Mouse (Mus musculus) CH12.LX (cell line): ENCODE data around the gene Gm10945. TPM values are rescaled to one million over a fixed set of nuclear protein-coding genes. Genes with fewer than 3 reads are reported as not detected.

Experiments used
- DNase-seq: peaks from one replicate; pipeline ENCODE4 v3.0.0-alpha.2; 2013; ENCODE audit errors: extremely low read depth
- H3K27ac ChIP-seq: 2 replicates; pipeline ENCODE4 v1.5.1; 2012; ENCODE audit warnings: low read depth, mild to moderate bottlenecking, control low read depth, moderate library complexity; ENCODE audit not compliant: insufficient read depth
- H3K27me3 ChIP-seq: replicated peaks from 2 replicates; pipeline ENCODE3; 2012; ENCODE audit warnings: inconsistent platforms
- H3K36me3 ChIP-seq, 2 experiments: replicated peaks in 1 of 2; 2 replicates each; pipeline versions ENCODE3 to v1.6.1; 2012; ENCODE audit warnings: inconsistent platforms in 1 of 2, low read length in 1 of 2, mild to moderate bottlenecking in 1 of 2, mixed read lengths in 1 of 2, moderate library complexity in 1 of 2; ENCODE audit not compliant: control insufficient read depth in 1 of 2, insufficient read depth in 1 of 2
- H3K4me1 ChIP-seq, 2 experiments: 2 replicates each; pipeline ENCODE4 v1.6.1; 2012; ENCODE audit warnings: inconsistent platforms in 1 of 2, moderate library complexity in 1 of 2; ENCODE audit not compliant: insufficient read depth in 2 of 2, control insufficient read depth in 1 of 2
- H3K4me2 ChIP-seq: 2 replicates; pipeline ENCODE4 v1.6.1; 2012; ENCODE audit warnings: low read depth, mild to moderate bottlenecking, control low read depth; ENCODE audit not compliant: poor library complexity, insufficient read depth, severe bottlenecking
- H3K4me3 ChIP-seq, 3 experiments: fragments of 150-350 bp in 1 of 3; sonication (generic) in 1 of 3; replicated peaks in 1 of 3; 2 replicates each; pipeline versions ENCODE3 to v1.5.1; 2011 to 2012; ENCODE audit warnings: low read depth in 2 of 3, low read length in 2 of 3, mild to moderate bottlenecking in 2 of 3, moderate library complexity in 2 of 3, control low read depth in 1 of 3, improper control_type of control experiment in 1 of 3, inconsistent platforms in 1 of 3, mixed read lengths in 1 of 3; ENCODE audit not compliant: poor library complexity in 1 of 3
- H3K79me2 ChIP-seq: replicated peaks from 2 replicates; pipeline ENCODE4 v1.6.1; 2012; ENCODE audit warnings: mild to moderate bottlenecking, moderate library complexity; ENCODE audit not compliant: control insufficient read depth, poor library complexity, insufficient read depth, severe bottlenecking; ENCODE audit errors: extremely low read depth
- H3K9ac ChIP-seq: 2 replicates; pipeline ENCODE4 v1.6.1; 2012; ENCODE audit warnings: low read depth, mild to moderate bottlenecking, control low read depth, moderate library complexity; ENCODE audit not compliant: insufficient read depth
- H3K9me3 ChIP-seq: replicated peaks from 2 replicates; pipeline ENCODE3; 2012; ENCODE audit warnings: low read length, inconsistent platforms, mixed read lengths
- BHLHE40 ChIP-seq: IDR thresholded peaks from 2 replicates; pipeline ENCODE4 v1.6.1; 2011; ENCODE audit warnings: mild to moderate bottlenecking, low read depth, low read length, improper control_type of control experiment
- CHD1 ChIP-seq: IDR thresholded peaks from 2 replicates; pipeline ENCODE4 v1.6.1; 2012; ENCODE audit warnings: low read depth, low read length, improper control_type of control experiment, inconsistent platforms
- CHD2 ChIP-seq: IDR thresholded peaks from 2 replicates; pipeline ENCODE4 v1.6.1; 2011; ENCODE audit warnings: low read length, improper control_type of control experiment
- CTCF ChIP-seq, 2 experiments: IDR thresholded peaks in 1 of 2; conservative IDR thresholded peaks in 1 of 2; 2 replicates each; pipeline ENCODE4 v1.5.1; 2011 to 2012; ENCODE audit warnings: low read depth in 2 of 2, low read length in 2 of 2, improper control_type of control experiment in 1 of 2, inconsistent platforms in 1 of 2, mild to moderate bottlenecking in 1 of 2, moderate library complexity in 1 of 2
- E2F4 ChIP-seq: IDR thresholded peaks from 2 replicates; pipeline ENCODE4 v1.6.1; 2011; ENCODE audit warnings: low read depth, low read length, improper control_type of control experiment; ENCODE audit not compliant: insufficient replicate concordance
- ELF1 ChIP-seq: IDR thresholded peaks from 2 replicates; pipeline ENCODE4 v1.6.1; 2014; ENCODE audit warnings: low read depth, mild to moderate bottlenecking, inconsistent platforms, low read length, improper control_type of control experiment
- HCFC1 ChIP-seq: IDR thresholded peaks from 2 replicates; pipeline ENCODE4 v1.6.1; 2012; ENCODE audit warnings: low read depth, mild to moderate bottlenecking, inconsistent platforms, low read length, improper control_type of control experiment
- IRF4 ChIP-seq: IDR thresholded peaks from 2 replicates; pipeline ENCODE4 v1.6.1; 2014; ENCODE audit warnings: low read depth, mild to moderate bottlenecking, inconsistent platforms, low read length, improper control_type of control experiment
- KAT2A ChIP-seq: IDR thresholded peaks from 2 replicates; pipeline ENCODE4 v1.6.1; 2012; ENCODE audit warnings: low read length, improper control_type of control experiment, inconsistent platforms; ENCODE audit not compliant: insufficient replicate concordance
- MAFK ChIP-seq: IDR thresholded peaks from 2 replicates; pipeline ENCODE4 v1.6.1; 2011; ENCODE audit warnings: low read length, improper control_type of control experiment; ENCODE audit not compliant: insufficient replicate concordance
- MAX ChIP-seq: IDR thresholded peaks from 2 replicates; pipeline ENCODE4 v1.6.1; 2011; ENCODE audit warnings: low read length, improper control_type of control experiment
- MEF2A ChIP-seq: IDR thresholded peaks from 2 replicates; pipeline ENCODE4 v1.6.1; 2014; ENCODE audit warnings: low read depth, mild to moderate bottlenecking, inconsistent platforms, low read length, improper control_type of control experiment, borderline replicate concordance
- NELFE ChIP-seq: IDR thresholded peaks from 2 replicates; pipeline ENCODE4 v1.6.1; 2011; ENCODE audit warnings: low read depth, low read length, improper control_type of control experiment
- PAX5 ChIP-seq: IDR thresholded peaks from 2 replicates; pipeline ENCODE4 v1.6.1; 2012; ENCODE audit warnings: low read length, inconsistent platforms, mixed read lengths
- RAD21 ChIP-seq: IDR thresholded peaks from 2 replicates; pipeline ENCODE4 v1.6.1; 2011; ENCODE audit warnings: low read depth, mild to moderate bottlenecking, low read length, improper control_type of control experiment, moderate library complexity
- RCOR1 ChIP-seq: conservative IDR thresholded peaks from 2 replicates; pipeline ENCODE4 v1.6.1; 2012; ENCODE audit warnings: low read depth, mild to moderate bottlenecking, inconsistent platforms, low read length, improper control_type of control experiment
- SIN3A ChIP-seq: IDR thresholded peaks from 2 replicates; pipeline ENCODE4 v1.6.1; 2012; ENCODE audit warnings: low read length, improper control_type of control experiment, inconsistent platforms
- SMC3 ChIP-seq: IDR thresholded peaks from 2 replicates; pipeline ENCODE4 v1.6.1; 2011; ENCODE audit warnings: low read depth, low read length, improper control_type of control experiment
- TCF12 ChIP-seq: IDR thresholded peaks from 2 replicates; pipeline ENCODE4 v1.6.1; 2014; ENCODE audit warnings: low read depth, mild to moderate bottlenecking, inconsistent platforms, low read length, improper control_type of control experiment
- USF1 ChIP-seq: IDR thresholded peaks from 2 replicates; pipeline ENCODE4 v1.6.1; 2014; ENCODE audit warnings: low read depth, mild to moderate bottlenecking, inconsistent platforms, low read length, improper control_type of control experiment
- ZC3H11A ChIP-seq: IDR thresholded peaks from 2 replicates; pipeline ENCODE4 v1.6.1; 2012; ENCODE audit warnings: low read depth, mild to moderate bottlenecking, inconsistent platforms, low read length, improper control_type of control experiment
- ZKSCAN1 ChIP-seq: IDR thresholded peaks from 2 replicates; pipeline ENCODE4 v1.6.1; 2012; ENCODE audit warnings: low read depth, inconsistent platforms, low read length, improper control_type of control experiment, borderline replicate concordance
- dilution Hi-C: fragments of 300-500 bp; cut with MboI; formaldehyde crosslinking; loops from 2 replicates; pipeline ENCODE4 v1.14.3; 2020; ENCODE audit warnings: low sequenced_read_pairs; ENCODE audit not compliant: extremely low pct_unique_long_range_greater_than_20kb, extremely low pct_ligation_motif_present
- in situ Hi-C: fragments of 300-500 bp; cut with MboI; formaldehyde crosslinking; loops from 3 replicates; pipeline ENCODE4 v1.14.3; 2019; ENCODE audit warnings: low sequenced_read_pairs, low pct_ligation_motif_present, low pct_unique_long_range_greater_than_20kb, mixed read lengths
- polyA plus RNA-seq: library from polyadenylated mRNA; unstranded; fragments of >175 nt; gene quantifications from 2 replicates; pipeline ENCODE4 v1.2.1, GENCODE M21; 2012; ENCODE audit warnings: low read depth; ENCODE audit not compliant: insufficient read length
- total RNA-seq, 2 experiments: library from RNA; depleted of rRNA; stranded (reverse); fragments of 300-350 nt in 1 of 2; fragments of >200 nt in 1 of 2; gene quantifications; 2 replicates each; pipeline ENCODE4 v1.2.3; 2012 to 2014

Gene Gm10945
- total RNA-seq (2012; rRNA removed) (not detected in 2 replicates), total RNA-seq (2014; rRNA removed) (not detected in 2 replicates), polyA plus RNA-seq (not detected in 2 replicates)

GRCm38 (mm10) chr10:6761287-6761811, at the start of gene Gm10945:
Gene Gm10945 (minus strand): TSS chr10:6761761.
- in situ Hi-C loops (no loop called here), dilution Hi-C loops (no loop called here)
- Histone ChIP-seq H3K4me2 (no peak within 1 kb of the TSS), H3K9me3 (no peaks in the 10 kb centered on the region), H3K27ac (no peak within 1 kb of the TSS), H3K4me3 (no peak within 1 kb of the TSS), H3K4me1 (no peaks in the 10 kb centered on the region), H3K79me2 (no peaks in the 10 kb centered on the region), H3K9ac (no peak within 1 kb of the TSS), H3K27me3 (no peaks in the 10 kb centered on the region), H3K36me3 (no peaks in the 10 kb centered on the region)
- TF ChIP-seq RAD21 (no peak), MAX (no peak), ELF1 (no peak), E2F4 (no peak), ZKSCAN1 (no peak), HCFC1 (no peak), SIN3A (no peak), SMC3 (no peak), MEF2A (no peak), BHLHE40 (no peak), ZC3H11A (no peak), USF1 (no peak), CHD1 (no peak), PAX5 (no peak), KAT2A (no peak), TCF12 (no peak), IRF4 (no peak), RCOR1 (no peak)
- DNase-seq, result no peak

GRCm38 (mm10) chr10:6790226-6790625, 28.7 kb upstream of the Gm10945 start:
- Histone ChIP-seq H3K36me3 (no peaks in the 10 kb centered on the region), H3K9me3 (no peaks in the 10 kb centered on the region), H3K27ac (no peak overlapping the region), H3K79me2 (no peaks in the 10 kb centered on the region), H3K4me2 (no peak overlapping the region), H3K27me3 (no peaks in the 10 kb centered on the region), H3K4me1 (no peaks in the 10 kb centered on the region), H3K9ac (no peak overlapping the region), H3K4me3 (no peak overlapping the region)
- DNase-seq, result no peak
- in situ Hi-C loops (no loop called here), dilution Hi-C loops (no loop called here)
- no peak for TF ChIP-seq HCFC1
- no peak for TF ChIP-seq ELF1
- TF ChIP-seq NELFE, result no peak
- TF ChIP-seq MEF2A, result no peak
- no peak for TF ChIP-seq CHD2
- no peak for TF ChIP-seq MAFK
- peak in 1 of 2 experiments; percentile 19; a peak in 1 of 4 replicates for TF ChIP-seq CTCF (conservative IDR thresholded peaks at IDR 0.05 in 1 of 2, IDR thresholded peaks at IDR 0.05 in 1 of 2; ENCODE audit: low read depth in 2 of 2, low read length in 2 of 2)
